Mouse (Mus musculus) CD4-positive, CD25-positive, alpha-beta regulatory T cell, adult 4 months (primary cell): ENCODE measurements around the gene Omp. TPM values are rescaled to one million over a fixed set of nuclear protein-coding genes. Genes with fewer than 3 reads are reported as not detected.

Source experiments
- ATAC-seq: one replicate; pipeline ENCODE4 v1.8.0; 2017
- polyA plus RNA-seq, 2 experiments: library from polyadenylated mRNA; unstranded; fragments of 100-300 nt; shearing (Covaris generic); gene quantifications; one replicate each; pipeline ENCODE4 v1.2.1; 2017

The Omp gene
- polyA plus RNA-seq, 2 experiments from 2014 or later: not detected

DNA sequence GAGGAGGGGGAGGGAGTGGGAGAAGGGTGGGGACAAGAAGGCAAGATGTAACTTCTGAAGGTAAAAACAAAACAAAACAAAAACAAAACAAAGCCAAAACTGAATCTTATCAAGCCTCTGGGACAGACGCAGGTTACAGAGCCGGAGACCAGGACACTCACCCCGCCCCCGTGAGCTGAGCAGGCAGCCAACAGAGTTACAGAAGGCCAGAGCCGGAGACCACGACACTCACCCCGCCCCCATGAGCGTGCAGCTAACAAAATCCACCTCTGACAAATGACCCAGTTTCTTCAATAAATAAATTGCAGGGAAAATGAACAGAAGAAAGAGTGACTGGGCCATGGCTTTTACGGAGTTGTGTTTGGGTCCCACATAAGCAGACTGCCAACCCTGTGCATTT, 6.1 kb downstream of the Omp start:
- ATAC-seq: no peak

- ATAC-seq: no peak
These were observed 7.3 kb downstream of the Omp start for GRCm38 (mm10) chr7:98137995-98138394.

GRCm38 (mm10) chr7:98137583-98137982, 7.7 kb downstream of the Omp start:
- ATAC-seq: no peak

DNA sequence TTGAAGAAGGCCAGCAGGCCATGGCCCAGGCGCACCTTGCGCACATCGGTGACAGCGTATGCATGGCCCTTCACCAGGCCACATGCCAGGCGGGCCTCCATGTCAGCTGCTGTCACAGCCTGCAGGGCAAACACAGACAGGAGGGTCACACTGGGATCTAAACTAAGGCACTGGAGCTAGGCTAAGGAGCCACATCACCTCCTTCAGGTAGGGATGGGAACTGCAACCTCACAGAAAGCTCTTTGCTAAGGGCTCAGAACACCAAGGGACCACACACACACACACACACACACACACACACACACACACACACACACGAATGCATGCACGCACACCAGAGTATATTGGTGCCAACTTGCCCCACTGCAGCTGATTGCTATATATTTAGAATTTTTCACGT, 13.6 kb downstream of the Omp start:
- no peak for ATAC-seq

- ATAC-seq: no peak
These were observed 19.8 kb downstream of the Omp start for GRCm38 (mm10) chr7:98125473-98125872.

DNA sequence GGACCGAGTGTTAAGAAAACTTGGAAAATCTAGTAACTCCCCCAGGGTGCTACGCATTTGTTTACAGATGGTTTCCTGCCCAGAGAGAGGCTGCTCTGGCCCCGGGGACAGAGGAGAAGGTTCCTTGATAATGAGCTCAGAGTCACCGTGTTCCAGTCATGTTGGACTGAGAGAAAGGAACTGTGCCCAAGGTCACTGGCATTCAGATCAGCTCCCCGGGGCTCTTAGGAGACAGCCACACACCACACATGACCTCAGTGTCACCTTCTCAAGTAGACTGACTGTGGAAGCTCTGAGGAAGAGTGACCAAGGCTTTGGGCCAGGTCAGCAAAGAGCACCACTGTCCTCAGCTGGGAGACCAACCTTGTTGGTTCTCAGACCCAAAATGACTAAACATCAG, 20.6 kb downstream of the Omp start:
- ATAC-seq: no peak

DNA sequence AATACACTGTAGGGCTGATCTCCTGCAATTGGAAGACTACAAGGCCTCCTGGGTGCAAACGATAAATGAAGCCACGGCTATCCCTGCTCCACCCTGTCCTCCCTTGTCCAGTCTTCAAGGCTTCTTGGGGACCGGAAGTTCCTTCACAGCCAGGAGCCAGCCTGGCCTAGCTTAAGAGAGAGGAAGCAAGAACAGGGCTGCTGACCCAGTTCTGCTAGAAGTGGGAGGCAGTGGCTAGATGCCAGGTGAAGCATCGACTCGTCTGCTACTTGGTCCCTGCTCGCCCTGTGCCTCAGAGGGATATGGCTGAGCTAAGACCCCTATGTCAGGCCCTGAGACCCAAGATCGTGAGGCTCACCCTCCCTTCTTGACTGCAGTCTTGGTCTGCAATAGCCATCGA, 23.6 kb downstream of the Omp start:
- ATAC-seq: no peak

DNA sequence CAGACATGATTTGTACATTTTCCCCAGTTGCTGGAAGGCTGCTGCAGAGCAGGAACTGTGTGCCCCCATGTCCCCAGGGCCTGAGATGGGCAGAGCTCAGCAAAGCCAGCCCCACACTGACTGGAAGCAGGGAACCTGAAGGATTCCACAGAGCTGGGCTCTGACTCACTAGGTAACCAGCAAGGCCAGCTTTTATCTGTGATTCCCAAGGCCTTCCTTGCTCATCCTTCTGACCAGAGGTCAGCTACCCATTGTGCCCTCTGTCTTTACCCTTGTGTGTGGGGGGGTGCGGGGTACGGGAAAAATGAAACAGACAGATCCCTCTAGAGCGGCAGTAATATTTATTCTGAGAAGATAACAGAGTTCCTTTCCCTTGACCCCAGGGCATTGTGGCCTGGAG, 24.1 kb downstream of the Omp start:
- no peak for ATAC-seq

- peak; percentile 96 for ATAC-seq
These were observed 25.0 kb downstream of the Omp start for GRCm38 (mm10) chr7:98120325-98120724.

GRCm38 (mm10) chr7:98119961-98120232, 25.4 kb downstream of the Omp start:
- ATAC-seq: no peak

DNA sequence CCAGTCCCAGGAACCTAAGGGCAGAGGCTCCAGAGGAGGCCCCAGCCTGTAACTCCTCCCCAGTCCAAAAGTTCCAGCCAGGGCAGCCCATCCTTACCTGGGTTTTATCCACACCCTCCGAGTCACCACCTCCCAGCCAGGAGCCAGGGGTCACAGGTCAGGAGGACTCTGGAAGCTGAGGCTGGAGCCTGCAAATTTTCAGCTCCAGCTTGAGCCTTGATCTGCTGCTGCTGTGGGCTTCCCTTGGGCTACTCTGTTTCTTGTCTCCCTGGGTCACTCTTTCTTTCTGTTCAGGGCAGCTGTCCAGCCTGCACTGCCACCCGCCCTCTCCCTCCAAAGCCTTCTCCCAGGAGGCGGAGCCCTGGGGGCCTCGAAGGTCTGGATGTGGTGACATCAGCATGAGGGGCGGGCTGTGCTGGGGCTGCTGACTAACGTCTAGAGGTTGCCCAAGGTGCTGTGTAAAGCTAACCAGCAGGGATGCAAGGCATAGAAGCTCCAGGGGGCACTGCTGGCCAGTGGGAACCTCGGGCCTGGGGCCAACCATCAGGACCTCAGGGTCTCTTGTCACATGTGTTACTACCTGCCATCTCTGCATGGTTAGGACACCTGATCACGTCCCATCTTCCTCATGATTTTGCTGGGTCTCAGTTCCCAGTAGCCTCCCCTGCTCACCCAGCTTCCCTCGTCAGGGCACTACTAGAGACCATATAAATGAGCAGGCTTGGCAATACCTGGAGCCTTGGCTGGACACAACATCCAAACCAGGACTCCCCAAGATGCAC, 25.9 kb downstream of the Omp start, which contains the start of gene Myo7a:
Myo7a (minus strand) TSS at position 346 of the 782 bp plus-strand sequence.
- no peak for ATAC-seq

DNA sequence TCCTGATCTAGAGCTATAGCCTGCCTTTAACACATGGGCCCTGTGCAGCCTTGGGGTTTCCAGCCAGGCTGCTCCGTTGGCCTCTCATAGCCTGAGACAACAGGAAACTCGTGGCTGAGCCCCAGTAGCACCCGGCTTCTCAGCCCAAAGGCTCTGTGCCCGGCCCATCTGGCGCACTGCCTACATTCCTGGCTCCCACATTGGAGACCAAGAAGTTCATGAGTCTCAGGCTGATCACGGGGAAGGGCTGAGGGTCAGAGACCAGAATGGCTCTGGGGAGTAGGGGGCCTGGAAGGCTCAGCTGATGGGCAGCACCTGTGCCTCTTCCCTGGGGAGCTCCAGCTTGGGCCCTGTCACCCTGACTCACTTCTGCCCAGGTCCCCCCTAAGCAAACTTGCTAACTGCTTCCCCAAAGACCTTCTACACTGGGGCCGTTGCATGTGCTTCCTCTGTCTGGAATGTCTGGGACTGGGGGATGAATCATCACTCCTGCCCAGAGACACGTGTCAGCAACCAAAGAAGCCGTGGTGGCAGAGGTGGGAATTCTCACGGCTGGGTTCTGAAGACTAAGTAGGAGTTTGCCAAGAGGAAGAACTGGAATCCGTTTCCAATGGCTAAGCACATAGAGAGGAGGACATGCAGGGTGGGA, 28.2 kb downstream of the Omp start:
- ATAC-seq: no peak

- ATAC-seq: no peak
These were observed 30.6 kb downstream of the Omp start for GRCm38 (mm10) chr7:98114656-98115055.

GRCm38 (mm10) chr7:98111233-98111632, 34.1 kb downstream of the Omp start:
- ATAC-seq: no peak

GRCm38 (mm10) chr7:98109771-98110170, 35.5 kb downstream of the Omp start:
- no peak for ATAC-seq

DNA sequence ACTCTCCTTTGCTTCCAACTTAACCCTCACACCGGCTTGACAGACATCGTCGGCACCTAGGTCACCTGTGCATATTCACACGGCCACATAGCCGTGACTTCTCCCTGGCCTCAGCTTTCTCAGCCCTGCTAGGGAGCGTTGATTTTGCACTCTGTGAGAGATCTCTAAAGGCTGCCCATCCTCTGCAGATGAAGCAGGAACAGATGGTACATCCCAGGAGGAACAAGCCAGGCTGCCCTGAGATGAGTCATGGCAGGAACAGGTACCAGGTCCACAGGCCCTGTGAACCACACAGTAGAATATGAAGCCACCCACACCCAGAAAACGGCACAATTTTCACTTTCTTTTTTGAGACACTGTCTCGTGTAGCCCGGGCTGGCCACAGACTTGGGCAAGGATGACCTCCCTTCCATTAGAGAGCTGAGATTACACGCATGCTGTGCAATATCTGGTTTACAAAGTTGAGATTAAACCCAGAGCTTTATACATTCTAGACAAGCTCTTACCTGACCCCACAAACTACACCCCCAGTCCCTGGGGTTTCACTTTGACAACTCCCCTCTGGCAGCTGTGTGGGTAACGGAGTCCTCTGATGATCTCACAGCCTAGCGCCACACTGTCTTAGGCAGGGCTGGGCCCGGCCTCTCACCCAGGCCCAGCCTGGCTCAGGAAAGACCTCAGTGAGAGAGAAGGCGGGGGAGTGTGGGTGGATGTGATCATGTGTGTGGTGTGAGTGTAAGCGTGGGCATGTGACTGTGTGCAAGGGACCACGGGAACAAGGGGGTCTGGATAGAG, 36.5 kb downstream of the Omp start:
- peak; percentile 88 for ATAC-seq

DNA sequence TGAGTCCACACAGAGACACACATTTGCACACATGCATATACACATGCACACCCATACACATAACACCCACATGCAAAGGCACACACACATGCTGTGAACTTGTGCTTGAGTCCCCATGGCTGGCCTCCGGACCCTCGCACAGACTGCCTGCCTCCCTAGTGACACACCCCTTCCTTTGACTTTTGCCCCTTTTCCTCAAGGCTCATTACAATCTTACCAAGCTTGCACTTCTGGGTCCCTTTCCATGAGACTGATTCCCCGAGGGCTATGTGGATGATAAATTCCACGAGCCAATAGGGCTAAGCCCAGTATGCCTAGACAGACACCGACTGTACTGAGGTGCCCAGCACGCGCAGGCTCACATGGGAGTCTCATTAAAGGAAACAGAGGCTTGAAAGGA, 39.0 kb downstream of the Omp start:
- no peak for ATAC-seq

DNA sequence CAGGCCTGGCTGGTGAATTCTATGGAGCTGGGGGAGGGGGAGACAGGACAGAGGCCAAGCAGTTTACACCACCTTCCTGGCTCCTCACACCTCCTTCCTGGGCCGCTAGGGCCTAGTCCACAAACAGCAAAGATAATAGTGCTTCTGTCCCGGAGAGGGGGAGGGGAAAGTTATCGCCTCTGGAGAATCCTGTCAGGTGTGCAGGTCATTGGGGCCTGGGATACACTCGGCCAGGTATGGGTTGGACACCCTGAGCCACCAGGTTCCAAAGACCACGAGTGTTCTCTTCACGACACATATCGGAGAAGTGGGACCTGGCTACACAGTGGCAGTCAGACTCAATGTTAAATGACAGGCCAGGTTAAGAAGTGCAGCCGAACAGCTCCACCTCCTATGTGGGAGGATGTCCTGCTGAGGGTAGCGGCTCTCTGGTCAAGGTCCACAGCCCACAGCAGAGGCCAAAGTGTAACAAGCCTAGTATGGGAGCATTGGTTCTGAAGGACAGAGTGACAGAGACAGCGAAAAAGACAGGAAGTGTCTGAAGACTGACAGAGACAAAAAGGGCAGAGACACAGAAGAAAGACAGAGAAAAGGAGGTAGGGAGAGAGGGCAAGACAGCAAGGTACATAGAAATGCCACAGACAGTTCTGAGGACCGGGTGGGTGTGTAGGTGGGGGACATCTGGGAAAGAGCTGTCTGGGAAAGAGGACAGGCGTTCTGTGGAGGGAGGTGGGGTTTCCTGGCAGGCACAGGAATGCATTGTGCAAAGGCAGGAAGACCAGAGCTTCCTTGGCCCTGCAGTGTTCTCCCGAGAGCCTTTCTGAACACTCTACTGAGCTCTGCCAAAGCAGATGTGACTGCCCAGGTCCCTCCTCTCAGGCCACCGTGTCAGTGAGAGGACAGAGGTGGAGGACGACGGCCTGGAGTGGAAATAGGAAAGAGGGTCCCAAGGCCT, 40.5 kb downstream of the Omp start:
- ATAC-seq: no peak

DNA sequence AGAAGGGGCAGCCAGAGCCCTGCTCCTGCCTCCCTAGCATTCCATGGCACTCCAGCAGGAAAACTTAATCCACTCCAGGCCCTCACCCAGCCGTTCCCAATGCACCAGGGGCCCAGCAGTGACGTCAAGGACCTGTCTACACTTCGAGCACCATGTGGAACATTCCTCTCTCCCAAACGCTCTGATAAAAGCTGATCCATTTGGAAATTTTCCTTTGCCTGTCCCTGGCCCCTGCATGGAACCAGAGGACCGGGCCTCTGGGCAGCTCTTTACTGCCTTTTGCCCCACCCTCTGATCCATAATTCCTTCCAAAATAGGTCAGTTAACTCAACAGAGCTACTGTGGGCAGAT, 41.4 kb downstream of the Omp start:
- no peak for ATAC-seq

- ATAC-seq: peak; percentile 75
These were observed 42.0 kb downstream of the Omp start for GRCm38 (mm10) chr7:98103002-98103941.

GRCm38 (mm10) chr7:98102488-98102887, 42.8 kb downstream of the Omp start:
- no peak for ATAC-seq

- no peak for ATAC-seq
These were observed 47.7 kb downstream of the Omp start for GRCm38 (mm10) chr7:98097557-98097956.
